Mouse (Mus musculus) heart, adult 18-20 months (tissue): Measurements from ENCODE around the gene Trim40. TPM values are rescaled to one million over a fixed set of nuclear protein-coding genes. Genes with fewer than 3 reads are reported as not detected.
"Not testable (repeated sequence)": the region's sequence is repeated elsewhere in the genome, so short reads cannot be mapped to it uniquely, and the experiment has no call there.

Experiments
- DNase-seq, 2 experiments: peaks; one replicate each; pipeline ENCODE4 v3.0.0; 2021 to 2022; ENCODE audit warnings: mixed read lengths in 1 of 2
- total RNA-seq, 2 experiments: library from RNA; stranded (reverse); gene quantifications; 2 replicates each; pipeline ENCODE4 v1.2.3; 2021

Trim40 gene
- total RNA-seq, 2 experiments from 2014 or later, result not detected

DNA sequence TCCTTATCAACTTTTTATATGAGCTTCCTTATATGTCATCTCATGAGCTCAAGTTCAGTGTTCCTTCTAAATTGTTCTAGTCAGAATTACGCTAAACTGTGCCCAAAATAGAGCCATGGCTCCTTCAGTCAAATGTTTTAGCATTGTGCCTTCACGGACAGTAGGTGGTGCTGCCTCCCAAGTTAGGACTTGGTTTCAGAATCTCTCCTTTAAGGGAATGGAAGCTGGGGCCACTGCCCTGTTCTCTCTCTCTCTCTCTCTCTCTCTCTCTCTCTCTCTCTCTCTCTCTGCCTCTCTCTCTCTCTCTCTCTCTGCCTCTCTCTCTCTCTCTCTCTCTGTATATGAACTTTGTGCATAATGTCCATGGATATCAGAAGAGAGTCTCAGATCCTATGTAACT, 2.4 kb upstream of the Trim40 start:
- DNase-seq, result peak; percentile 7 to 45

DNA sequence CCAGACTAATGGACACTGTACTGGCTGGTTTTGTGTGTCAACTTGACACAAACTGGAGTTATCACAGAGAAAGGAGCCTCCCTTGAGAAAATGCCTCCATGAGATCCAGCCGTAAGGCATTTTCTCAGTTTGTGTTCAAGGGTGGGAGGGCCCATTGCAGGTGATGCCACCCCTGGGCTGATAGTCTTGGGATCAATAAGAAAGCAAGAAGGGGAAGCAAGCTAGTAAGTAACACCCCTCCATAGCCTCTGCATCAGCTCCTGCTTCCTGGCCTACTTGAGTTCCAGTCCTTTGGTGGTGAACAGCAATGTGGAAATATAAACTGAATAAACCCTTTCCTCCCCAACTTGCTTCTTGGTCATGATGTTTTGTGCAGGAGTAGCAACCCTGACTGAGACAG, 1.6 kb upstream of the Trim40 start:
- DNase-seq, result not testable (repeated sequence)

DNA sequence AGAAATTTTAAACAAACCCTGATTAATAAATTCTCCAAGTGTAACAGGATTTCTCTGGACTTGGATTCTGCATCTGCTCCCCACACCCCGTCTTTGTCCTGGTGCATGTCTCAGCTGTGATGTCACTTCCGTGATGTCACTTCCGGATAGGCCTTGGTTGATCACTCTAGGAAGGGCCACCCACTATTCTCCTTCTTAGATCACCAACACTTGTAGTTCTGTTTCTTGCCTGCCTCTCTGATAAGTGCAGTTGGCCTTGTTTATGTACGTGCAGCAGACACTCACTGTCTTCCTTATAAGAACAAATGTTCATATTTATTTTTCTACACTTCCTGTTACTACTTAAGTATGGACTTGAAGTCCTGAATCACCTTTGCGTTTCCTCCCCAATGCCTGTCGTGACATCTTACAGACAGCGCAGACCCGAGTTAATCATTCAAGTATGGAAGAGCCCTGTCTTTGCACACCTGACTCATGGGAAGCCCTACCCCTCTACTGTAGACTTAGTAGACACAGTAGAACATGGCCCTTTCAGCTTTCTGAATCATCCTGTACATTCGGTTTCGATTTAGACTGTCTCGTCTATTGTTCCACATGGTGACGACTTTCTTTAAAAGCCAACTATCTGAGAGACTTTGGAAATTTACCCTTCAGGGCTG, 4.7 kb downstream of the Trim40 start:
- DNase-seq, result no peak

DNA sequence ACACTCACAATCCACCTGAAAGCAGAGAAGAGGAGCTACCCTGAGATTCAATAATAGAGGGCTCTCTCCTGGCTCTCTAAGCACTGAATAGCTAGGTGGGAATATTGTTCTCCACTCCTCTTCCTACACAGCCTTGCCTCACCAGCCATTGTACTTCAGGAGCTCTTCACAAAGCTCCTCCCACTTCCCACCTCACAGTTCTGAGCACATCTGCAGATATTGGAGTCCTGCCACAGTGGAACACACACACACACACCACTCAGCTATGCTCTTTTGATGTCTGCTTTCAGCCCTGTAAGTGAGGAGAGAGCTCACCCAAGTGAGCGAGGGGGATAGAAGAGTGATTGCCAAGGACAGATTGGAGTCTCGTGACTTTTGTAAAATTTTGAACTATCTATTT, 6.6 kb downstream of the Trim40 start:
- DNase-seq, result no peak

DNA sequence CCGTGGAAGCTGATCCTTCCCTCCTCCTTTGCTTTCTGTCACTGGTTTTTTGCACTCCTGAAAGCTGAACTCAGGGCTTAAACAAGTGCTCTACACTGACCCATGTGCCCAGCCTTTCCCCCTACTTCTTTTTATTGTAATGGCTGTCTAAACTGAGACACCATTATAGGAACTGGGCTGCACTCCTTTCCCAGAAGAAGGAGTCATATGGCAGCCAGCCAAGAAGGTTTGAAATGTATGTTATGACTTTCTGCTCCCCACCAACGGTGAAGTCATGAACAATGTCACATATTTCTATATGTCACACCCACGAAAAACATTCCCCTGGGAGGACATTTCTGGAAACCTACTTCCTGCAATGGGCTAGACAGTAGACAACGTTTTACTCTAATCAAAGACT, 15.3 kb downstream of the Trim40 start:
- no peak for DNase-seq

DNA sequence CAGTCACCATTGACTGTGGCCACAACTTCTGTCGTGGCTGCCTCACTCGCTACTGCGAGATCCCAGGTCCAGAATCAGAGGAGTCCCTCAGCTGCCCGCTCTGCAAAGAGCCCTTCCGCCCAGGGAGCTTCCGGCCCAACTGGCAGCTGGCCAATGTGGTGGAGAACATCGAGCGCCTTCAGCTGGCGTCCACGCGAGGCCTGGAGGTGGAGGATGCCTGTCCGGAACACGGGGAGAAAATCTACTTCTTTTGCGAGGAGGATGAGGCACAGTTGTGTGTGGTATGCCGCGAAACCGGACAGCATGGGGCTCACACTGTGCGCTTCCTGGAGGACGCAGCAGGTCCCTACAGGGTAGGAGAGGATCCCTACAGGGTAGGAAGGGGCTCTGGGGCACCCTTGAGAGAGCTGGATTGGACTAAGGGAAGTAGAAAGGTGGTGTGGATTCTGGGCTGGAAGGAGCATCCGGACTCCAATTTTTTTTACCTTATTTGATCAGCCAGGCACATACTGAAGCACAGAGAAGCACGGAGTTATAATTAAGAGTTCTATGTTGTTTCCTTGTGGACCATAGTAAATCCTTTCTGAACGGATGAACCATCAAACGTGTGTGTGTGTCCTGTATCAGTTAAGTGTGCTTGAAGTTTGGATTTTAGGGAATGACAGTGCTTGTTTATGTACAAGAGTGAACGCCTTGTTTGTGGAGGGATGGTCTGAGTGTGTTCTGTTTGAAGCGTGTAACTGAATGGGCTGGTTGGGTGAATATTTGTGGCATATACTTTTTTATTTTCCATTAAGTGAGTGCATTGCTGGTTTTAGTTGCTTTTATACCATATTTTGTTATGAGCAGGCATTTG, 19.7 kb downstream of the Trim40 start:
- peak; percentile 18 to 22 for DNase-seq

DNA sequence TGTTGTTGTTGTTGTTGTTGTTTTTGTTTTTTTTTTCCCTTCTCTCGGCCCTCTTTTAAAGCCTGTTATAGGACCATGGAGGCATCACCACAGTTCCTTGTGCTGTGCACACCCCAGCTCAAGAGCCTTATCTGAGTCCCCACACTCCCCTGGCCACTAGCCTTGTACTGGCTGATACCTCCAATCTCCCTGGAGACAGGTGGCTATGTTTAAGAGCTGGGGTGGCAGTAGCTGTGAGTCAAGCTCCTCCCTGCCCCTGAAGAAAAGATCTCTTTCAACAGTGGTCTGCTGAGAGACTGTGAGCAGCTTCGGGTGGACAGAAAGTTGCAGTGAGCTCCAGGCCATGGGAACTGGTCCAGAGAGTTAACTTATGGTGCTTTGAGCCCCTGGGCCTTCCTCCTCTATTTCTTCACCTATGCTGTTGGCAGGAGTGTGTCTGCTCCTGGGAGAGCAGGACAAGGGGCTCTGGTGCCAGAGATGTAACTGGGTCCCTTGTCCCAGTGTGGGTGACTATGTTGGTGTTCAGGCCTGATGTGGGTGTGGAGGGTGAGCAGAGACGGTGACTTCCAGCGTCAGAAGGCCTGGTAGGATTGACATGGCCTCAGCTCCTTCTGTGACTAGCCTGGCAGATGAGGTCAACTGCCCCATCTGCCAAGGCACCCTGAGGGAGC, 20.5 kb downstream of the Trim40 start, which contains the start of gene Trim10:
Trim10 (plus strand) TSS at position 291 of the 671 bp plus-strand sequence.
- DNase-seq, result no peak

DNA sequence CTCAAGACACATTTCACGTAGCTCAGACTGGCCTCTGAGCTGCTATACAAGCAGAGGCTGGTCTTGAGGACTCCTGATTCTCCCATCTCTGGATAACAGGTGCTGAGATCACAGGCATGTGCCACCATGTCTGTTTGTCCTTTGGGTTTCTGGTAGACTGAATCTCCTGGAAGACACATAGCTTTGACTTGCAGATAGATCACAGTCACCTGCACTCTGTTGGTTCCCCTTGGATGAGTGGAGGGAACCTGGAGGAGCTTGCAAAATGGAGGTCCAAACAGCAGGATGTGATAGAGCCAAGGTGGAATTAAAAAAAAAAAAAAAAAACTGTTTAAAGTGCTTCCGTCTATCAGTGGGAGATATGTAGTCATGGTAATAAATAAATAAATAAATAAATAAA, 21.1 kb downstream of the Trim40 start:
- no peak for DNase-seq

DNA sequence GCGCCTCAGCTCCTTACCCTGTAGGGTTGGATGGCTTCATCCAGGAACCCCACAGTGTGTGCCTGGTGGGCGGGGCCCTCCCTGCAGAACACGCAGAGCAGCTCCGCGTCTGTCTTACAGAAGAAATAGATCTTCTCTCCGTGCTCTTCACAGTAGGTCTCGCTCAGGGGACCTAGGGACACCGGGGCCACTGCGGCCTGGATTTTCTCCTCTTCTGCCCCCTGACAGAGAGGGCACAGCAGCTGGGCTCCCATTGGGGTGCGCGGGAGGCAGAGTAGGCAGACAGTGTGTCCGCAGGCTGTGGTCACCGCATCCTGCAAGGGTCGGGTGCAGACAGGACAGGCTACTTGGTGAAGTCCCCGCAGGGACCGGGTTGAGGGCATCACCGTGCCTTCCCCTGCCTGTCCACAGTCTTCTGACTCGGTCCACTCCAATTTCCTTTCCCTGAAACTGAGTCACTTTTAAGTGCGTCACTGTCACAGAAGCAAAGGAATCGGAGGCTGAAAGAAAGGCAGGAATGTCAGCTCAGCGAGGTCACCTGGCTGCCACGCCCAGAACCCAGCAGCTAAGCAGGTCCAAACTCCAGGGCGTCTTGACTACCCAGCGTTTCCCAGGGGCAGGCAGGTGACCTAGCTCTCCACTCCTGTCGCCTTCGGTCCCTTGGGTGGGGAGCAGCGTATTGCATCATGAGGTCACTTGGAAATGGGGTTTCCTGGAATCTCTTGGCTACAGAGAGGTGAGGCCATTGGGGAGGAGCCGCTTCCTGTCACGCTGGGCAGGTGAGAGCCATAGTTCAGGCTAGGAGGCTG, 23.0 kb downstream of the Trim40 start, which contains the start of gene Trim15:
Trim15 (minus strand) TSS at position 492 of the 809 bp plus-strand sequence.
- DNase-seq, result no peak

DNA sequence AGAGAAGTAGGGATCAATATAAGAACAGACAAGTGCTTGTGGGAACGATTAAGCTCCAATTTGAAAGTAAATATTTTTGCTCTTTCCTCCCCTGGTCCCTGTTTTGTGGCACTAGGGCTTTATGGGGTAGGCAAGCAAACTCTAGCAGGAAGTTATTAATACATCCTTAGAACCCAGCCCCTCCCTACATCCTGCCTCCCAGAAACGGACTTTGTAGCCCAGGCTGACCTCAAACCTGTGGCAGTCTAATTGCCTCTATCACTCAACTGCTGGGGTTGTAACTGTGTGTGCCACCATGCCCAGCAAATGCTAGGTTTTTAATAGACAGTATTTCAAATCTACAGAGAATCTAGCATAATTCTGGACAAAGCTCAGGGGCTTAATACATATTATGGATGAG, 28.2 kb downstream of the Trim40 start:
- no peak for DNase-seq

DNA sequence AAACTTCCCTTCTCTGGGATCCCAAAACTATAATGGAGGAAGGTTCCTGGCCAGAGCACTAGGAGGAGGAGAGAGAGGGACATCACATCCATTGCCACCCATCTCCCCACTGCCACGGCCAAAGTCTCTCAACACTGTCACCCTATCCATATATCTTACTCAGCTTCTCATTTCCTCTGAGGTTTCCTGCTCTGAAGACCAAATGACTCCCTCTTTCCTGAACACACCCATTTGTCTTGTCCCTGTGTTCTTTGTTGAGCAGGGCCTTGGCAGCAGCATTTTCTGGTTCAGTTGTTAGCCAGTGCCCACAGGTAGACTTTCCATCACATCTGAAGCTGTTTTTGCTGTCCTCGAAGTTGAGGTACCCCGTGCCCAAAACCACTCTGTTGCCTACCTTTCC, 31.7 kb downstream of the Trim40 start:
- DNase-seq, result no peak

DNA sequence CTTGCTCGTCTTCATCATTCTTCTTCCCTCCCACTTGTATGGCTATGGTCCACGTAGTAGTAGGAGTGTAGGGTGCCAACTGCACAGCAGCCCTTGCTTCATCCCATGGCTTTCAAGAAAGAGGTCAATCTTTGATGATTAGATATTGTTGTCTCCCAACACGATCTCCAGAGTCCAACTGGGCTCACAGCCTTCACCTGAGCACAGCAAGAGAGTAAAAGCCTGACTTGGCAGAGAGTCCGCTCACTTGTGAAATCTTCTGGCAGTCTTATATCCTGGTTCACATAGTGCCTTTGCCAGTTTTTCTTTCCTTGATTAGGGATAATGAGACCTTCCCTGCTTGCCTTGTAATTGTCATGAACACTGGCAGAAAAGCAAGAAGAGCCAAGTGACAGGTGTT, 33.7 kb downstream of the Trim40 start:
- no peak for DNase-seq

DNA sequence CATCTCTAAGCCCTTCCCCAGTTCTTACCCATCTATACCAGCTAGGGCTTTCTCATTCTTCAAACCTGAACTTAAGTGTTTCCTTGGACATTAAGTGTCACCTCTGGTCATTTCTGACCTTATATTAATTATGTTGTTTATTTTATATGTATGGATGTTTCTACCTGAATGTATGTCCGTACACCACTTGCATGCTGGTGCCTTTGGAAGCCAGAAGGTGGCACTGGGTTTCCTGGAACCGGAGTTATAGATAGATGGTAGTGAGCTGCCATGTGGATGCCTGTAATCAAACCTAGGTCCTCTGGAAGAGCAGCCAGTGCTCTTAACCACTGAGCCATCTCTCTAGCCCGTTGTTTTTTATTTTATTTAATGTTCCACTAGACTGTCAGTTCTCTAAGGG, 34.4 kb downstream of the Trim40 start:
- no peak for DNase-seq

DNA sequence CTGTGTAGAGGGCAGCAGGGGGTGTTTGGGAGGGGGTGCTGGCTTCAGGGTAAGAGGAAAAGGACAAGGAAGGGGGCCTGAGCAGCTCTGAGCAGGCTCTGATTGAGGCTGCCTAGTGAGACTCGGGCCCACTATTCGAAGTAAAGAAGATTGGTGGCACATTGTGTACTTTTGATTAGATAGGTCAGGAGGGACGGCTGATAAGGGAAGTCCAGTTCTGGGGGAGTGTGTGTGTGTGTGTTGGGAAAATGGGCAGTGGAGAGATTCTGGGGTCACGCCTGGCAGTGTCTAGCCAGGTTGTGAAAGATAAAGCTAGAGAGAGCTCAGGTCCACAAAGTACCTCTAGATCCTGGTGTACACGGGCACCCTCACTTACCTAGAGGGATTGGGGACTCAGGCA, 38.3 kb downstream of the Trim40 start:
- no peak for DNase-seq

DNA sequence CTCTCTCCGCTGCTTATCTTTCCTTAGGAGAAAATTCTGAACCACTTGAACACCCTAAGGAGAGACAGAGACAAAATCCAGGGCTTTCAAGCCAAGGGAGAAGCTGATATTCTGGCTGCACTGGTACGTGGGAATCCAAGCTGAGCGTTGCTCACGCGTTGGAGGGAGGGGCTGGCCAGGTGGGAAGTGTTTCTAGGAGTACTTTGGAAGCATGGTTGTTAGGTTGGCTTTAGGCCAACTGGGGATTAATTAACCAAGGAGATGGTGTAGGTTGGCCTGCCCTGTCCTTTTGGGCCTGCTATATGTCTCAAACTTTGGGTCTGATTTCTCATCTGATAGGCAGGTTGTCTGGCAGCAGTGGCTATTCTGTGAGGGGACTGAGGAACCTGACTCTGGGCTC, 38.7 kb downstream of the Trim40 start:
- DNase-seq, result no peak

DNA sequence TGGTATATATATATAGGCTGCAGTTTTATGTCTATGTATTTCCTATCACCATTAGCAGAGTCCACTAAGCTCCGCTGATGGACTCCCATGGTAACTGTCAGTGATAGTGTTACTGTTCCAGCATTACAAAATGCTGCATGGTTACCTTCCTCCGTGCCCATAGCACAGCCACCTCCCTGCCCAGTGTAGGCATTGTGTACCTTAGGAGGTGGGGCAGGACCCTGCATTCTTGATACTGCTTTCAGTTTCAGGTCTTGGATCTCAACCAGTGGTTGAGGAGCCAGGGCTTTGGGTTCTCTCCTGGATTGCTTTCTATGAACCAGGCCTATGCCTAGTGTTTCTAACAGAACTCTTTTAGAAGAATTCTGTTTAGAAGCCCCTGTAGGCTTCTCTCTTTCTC, 39.9 kb downstream of the Trim40 start:
- no peak for DNase-seq

DNA sequence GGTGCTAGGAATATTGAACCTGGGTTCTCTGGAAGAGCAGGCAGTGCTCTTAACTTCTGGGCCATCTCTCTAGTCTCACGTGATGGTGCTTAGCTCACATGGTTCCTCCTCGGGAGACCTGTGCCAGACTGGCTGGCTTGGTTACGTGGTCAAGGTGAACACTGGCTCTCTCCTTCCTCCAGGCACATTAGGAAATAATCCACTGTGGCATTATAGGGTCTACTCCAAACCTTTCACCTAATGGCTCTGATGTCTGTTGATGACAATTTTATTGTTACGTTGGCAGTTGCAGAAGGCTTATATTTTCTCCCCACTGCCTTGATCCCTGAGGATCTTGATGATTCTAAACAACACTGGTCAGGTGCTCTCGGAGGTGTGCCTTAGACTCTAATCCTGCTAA, 41.0 kb downstream of the Trim40 start:
- DNase-seq, result no peak

DNA sequence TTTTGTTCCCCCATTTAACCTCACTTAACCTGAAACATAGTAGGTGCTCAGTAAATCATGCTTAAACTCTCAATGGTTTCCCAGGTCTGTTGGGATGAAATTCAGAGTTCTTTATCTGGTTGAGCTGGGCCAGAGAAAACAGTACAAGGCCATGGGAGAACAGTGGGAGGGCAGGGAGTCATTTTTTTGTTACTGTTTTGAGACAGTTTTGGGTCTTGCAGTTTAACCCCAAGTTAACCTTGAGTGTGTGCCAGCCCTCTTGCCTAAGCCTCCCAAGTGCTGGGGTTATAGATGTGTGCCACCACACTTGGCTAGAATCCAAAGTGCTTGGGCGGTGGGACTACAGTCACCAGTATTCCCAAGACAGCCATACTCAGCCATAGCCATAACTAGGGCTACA, 45.2 kb downstream of the Trim40 start:
- DNase-seq, result no peak

DNA sequence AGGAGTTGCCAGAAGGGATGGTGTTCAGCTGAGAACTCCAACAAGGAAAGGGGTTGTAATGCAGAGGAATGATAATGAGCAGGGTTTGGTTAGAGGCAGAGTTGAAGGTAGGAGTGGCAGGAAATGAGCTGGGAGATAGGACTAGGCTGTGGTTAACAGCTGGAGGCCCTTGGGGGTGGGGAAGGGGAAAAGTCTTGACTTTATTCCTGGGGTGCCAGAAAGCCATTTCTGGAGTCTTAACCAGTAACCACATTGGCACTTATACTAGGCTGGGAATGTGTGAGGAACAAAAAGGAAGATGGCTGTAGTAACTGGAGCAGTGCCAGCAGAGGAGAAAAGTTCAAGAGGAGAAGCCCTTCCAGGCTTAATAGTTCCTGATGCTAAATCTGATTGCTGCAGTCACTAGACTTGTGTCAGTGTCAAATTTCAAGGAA, 45.6 kb downstream of the Trim40 start:
- DNase-seq, result no peak

DNA sequence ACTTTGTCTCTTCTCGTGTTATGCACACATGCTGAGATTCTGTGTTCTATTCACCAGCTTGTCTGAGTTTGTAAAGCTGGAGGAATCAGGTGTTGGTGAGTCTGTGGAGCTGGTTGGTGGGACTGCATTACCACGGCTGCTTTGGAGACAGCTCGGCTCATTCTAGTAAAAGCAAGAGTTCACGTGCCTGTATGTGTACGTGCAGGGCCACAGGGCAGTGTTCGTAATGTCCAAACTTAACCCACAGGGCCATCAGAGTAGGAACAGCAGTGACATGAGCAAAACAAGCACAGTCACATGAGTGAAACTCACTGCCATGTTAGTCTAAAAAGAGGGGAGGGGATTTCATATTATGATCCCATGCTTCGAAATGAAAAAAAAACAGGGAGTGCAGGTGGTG, 46.2 kb downstream of the Trim40 start:
- DNase-seq, result no peak

DNA sequence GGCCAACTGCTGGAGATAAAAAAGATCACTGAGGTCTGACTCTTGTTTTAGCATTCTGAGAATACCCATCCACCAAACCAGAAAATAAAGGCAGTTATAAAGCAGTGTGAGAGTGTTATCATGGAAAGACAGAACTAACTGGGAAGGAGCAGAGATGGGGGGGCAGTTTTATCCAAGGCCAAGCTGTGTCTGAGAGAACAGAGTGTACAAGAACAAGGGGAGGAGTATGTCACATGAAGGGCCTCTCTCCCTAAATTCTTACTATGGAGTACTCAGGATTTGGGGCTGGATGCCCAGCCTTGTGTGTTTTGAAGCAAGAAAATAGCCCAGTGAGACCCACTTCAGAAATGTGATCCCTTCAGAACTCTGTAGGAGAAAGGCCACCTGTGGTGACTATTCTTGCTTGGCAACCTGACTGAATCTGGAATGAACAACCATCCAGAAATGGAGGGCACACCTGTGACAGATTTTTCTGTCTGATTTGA, 48.9 kb downstream of the Trim40 start:
- DNase-seq, result peak in 1 of 2 experiments; percentile 27

DNA sequence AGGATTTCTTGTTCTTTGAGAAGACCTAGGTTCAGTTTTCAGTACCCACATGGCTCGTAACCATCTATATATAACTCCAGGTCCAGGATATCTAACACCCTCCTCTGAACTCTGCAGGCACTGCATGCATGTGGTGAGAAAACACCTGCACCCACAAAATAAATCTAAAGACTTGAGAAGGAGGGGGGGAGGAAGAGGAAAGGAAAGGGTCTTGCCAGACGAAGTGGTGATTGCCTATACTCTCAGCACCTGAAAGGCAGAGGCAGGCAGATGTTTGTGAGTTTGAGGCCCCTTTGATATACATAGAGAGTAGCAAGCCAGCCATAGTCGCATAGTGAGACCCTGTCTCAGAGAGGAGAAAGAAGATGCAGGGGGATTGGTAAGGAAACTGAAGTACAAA, 50.0 kb downstream of the Trim40 start:
- no peak for DNase-seq
